Mouse (Mus musculus): ENCODE measurements around the gene Ston2. TPM values are rescaled to one million over a fixed set of nuclear protein-coding genes. Genes with fewer than 3 reads are reported as not detected.

Gene Ston2
- total RNA-seq (2017): 0.81 and 0.94 TPM in 2 replicates

DNA sequence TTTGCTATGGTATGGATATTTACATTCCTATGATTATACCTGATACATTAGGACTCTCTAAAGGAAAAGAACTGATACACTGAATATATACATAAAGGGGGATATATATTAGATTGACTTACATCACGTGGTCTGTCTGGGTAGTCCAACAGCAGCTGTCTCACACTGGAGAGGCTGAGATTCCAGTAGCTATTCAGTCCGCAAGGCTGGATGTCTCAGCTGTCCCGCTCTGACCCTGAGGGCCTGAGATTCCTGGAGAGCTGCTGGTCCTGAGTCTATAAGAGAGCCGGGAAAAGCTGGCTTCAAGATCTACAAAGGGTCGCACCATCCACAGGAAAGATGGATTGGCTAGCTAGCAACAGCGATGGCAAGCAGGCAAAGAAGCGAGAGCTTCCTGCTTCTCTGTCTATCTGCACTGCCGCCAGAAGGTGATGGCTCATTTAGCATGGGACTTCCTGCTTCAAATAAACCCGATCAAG lies at the start of gene Ston2:
Ston2 (minus strand) TSS at position 429 of the 479 bp plus-strand sequence.
- no peak for ATAC-seq (replicated peaks in 1 of 2; ENCODE audit: insufficient read depth in 1 of 2, low FRiP score in 2 of 2, low TSS enrichment in 1 of 2, low read depth in 1 of 2, poor library complexity in 2 of 2, severe bottlenecking in 2 of 2)

DNA sequence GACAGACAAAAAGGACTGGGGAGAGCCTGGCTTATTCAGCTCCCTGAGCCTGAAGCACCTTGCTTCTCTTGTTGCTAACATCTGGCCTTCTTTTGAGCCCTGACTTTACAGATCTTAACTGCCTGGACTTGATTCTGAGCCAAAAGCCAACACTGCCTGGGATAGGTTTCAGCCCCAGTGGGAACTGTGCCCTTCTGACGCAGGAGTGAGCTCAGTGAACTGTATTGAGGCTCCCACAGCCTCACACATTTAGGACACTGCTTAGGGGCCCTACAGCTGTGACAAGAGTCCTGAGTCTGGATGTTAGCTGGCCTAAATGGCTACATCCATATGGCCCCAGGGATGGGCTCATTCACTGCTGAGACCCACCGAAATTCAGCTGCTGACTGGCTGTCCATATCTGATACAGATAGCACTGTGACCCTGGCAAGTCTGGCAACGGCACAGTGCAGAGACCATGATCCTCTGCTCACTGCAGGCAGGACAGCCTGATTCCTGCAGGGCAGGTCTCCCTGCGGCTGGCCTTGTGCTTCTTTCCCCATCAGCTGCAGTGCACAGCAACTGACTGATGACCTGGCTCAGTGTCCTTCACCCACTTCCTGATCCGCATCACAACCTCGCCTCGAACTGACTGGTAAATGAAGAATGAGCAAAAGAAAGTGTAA lies 49.3 kb upstream of the Ston2 start:
- ATAC-seq (replicated peaks in 1 of 2; ENCODE audit: insufficient read depth in 1 of 2, low FRiP score in 2 of 2, low TSS enrichment in 1 of 2, low read depth in 1 of 2, poor library complexity in 2 of 2, severe bottlenecking in 2 of 2): no peak

GRCm38 (mm10) chr12:91833939-91834333 lies 45.7 kb upstream of the Ston2 start:
- no peak for ATAC-seq (replicated peaks in 1 of 2; ENCODE audit: insufficient read depth in 1 of 2, low FRiP score in 2 of 2, low TSS enrichment in 1 of 2, low read depth in 1 of 2, poor library complexity in 2 of 2, severe bottlenecking in 2 of 2)

GRCm38 (mm10) chr12:91833237-91833938 lies 45.2 kb upstream of the Ston2 start:
- ATAC-seq (replicated peaks in 1 of 2; ENCODE audit: insufficient read depth in 1 of 2, low FRiP score in 2 of 2, low TSS enrichment in 1 of 2, low read depth in 1 of 2, poor library complexity in 2 of 2, severe bottlenecking in 2 of 2): no peak

DNA sequence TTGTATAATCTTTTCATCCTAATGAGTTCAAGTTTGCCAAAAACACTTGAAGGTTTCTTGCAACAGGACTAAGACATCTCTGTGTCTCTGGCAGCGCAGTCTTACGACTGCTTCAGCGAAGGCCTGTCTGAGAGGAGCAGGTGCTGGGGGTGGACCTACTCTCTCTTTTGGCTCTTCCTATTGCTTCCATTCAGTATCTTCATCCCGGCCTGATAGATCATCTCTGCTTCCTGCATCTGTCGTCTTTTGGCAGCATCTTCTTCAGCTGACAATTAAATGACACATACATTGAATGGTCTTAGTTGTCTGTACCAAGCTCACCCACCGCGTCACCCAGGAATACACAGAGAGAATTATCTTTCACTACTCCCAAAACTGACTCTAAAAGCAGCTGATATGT lies 43.2 kb upstream of the Ston2 start:
- no peak for ATAC-seq (replicated peaks in 1 of 2; ENCODE audit: insufficient read depth in 1 of 2, low FRiP score in 2 of 2, low TSS enrichment in 1 of 2, low read depth in 1 of 2, poor library complexity in 2 of 2, severe bottlenecking in 2 of 2)

DNA sequence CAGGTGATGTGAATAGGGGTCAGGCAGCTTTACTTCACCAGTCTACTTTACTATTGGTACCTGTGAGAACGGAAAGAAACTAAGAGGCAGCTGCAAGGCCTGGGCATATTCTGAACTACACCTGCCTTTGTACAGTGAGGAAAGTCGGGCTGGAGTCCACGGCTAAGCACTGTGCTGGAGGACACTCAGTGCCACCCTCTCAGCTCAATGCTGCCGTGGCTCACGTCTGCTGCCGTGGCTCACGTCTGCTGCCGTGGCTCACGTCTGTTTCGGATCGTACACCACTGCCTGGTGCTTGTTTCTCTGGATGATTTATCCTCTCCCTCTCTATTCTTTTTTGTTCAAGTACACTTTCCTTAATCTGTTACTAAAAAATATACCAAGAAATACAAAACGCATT lies 32.3 kb upstream of the Ston2 start:
- ATAC-seq (replicated peaks in 1 of 2; ENCODE audit: insufficient read depth in 1 of 2, low FRiP score in 2 of 2, low TSS enrichment in 1 of 2, low read depth in 1 of 2, poor library complexity in 2 of 2, severe bottlenecking in 2 of 2): no peak

- no peak for ATAC-seq (replicated peaks in 1 of 2; ENCODE audit: insufficient read depth in 1 of 2, low FRiP score in 2 of 2, low TSS enrichment in 1 of 2, low read depth in 1 of 2, poor library complexity in 2 of 2, severe bottlenecking in 2 of 2)
Measured at GRCm38 (mm10) chr12:91818726-91819125, 30.5 kb upstream of the Ston2 start.

- peak; percentile 63 to 77; a peak in 2 of 4 replicates for ATAC-seq (replicated peaks in 1 of 2; ENCODE audit: insufficient read depth in 1 of 2, low FRiP score in 2 of 2, low TSS enrichment in 1 of 2, low read depth in 1 of 2, poor library complexity in 2 of 2, severe bottlenecking in 2 of 2)
Measured at GRCm38 (mm10) chr12:91815990-91816389, 27.8 kb upstream of the Ston2 start.

DNA sequence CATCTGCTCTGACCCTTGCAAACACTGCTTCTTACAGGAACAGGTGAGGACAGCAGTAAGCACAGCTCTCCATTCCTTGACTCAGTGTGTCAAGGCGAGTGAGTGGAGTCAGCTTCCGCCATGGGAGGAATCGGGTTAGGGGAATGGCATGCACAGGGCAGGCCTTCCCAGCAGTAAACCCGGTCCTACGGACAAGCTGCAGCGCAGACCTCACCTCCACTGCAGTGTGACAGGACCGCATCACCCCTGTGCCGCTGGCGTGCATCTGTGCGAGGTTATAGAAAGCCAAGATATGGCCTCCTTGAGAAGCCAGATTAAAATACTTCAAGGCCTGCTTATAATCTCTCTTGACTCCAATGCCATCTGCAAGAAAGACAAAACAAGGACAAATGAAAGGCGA lies 27.4 kb upstream of the Ston2 start:
- ATAC-seq (replicated peaks in 1 of 2; ENCODE audit: insufficient read depth in 1 of 2, low FRiP score in 2 of 2, low TSS enrichment in 1 of 2, low read depth in 1 of 2, poor library complexity in 2 of 2, severe bottlenecking in 2 of 2): no peak

- ATAC-seq (replicated peaks in 1 of 2; ENCODE audit: insufficient read depth in 1 of 2, low FRiP score in 2 of 2, low TSS enrichment in 1 of 2, low read depth in 1 of 2, poor library complexity in 2 of 2, severe bottlenecking in 2 of 2): no peak
Measured at GRCm38 (mm10) chr12:91808911-91809310, 20.7 kb upstream of the Ston2 start.

DNA sequence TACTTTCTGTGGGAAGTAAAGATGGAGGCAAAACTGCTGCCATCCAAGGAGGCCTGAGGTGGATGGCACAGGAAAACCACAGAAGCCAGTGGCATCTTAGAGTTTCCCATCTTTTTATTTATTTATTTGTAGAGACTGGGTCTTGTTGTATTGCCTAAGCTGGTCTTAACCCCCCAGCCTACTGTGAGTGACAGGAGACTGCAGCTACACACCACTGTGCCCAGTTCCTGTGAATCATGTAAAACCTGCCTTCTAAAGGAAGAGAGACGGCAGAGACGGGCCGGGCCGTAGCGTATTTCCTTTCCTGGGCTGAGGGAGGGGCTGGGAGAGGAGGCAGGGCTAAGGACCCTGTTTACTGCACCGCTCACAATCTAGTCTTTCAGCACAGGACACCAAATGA lies 19.6 kb upstream of the Ston2 start:
- no peak for ATAC-seq (replicated peaks in 1 of 2; ENCODE audit: insufficient read depth in 1 of 2, low FRiP score in 2 of 2, low TSS enrichment in 1 of 2, low read depth in 1 of 2, poor library complexity in 2 of 2, severe bottlenecking in 2 of 2)

- no peak for ATAC-seq (replicated peaks in 1 of 2; ENCODE audit: insufficient read depth in 1 of 2, low FRiP score in 2 of 2, low TSS enrichment in 1 of 2, low read depth in 1 of 2, poor library complexity in 2 of 2, severe bottlenecking in 2 of 2)
Measured at GRCm38 (mm10) chr12:91807095-91807494, 18.9 kb upstream of the Ston2 start.

DNA sequence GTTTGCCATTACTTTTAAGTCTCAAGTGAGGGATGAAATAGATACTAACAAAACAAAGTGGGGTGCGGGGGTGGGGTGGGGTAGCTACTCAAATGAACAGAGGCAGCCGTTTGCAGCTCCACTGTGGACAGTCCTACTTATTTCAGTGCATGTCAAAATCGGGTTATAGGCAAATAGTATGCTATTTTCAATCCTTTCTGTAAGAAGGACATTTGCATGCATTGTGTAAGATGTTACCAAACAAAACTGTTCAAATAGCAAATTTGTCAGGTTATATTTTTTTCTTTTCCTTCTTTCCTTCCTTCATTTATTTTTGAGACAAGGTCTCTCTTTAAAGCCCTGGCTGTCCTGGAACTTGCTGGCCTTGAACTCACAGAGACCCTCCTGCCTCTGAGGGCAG lies 16.1 kb upstream of the Ston2 start:
- no peak for ATAC-seq (replicated peaks in 1 of 2; ENCODE audit: insufficient read depth in 1 of 2, low FRiP score in 2 of 2, low TSS enrichment in 1 of 2, low read depth in 1 of 2, poor library complexity in 2 of 2, severe bottlenecking in 2 of 2)

GRCm38 (mm10) chr12:91803207-91803932 lies 15.2 kb upstream of the Ston2 start:
- ATAC-seq (replicated peaks in 1 of 2; ENCODE audit: insufficient read depth in 1 of 2, low FRiP score in 2 of 2, low TSS enrichment in 1 of 2, low read depth in 1 of 2, poor library complexity in 2 of 2, severe bottlenecking in 2 of 2): no peak

DNA sequence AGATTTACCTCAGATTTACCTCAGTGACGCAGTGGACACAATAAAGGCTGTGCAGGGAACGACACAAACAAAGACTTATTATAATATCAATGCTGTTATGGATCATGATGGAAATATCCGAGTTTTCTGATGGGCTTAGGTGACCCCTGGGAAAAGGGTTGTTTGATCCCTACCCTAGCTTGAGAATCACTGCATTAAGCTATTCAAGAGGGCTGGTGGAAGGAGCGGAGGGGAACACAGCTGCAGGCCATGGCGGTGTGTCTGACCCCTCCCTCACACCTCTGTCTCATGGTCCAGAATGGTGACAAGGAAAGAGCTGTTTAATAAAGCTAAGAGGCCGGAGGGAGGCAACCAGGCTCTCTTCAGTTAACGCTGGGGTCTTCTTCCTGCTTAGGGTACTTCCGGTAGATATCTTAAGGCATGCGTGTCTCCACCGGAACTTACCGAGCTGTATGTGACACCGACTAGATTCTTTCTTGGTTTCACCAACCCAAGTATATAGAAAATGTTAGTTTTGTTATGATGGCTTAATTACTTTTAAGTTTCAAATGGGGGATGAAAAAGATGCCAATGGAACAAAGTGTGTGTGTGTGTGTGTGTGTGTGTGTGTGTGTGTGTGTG lies 14.5 kb upstream of the Ston2 start:
- ATAC-seq (replicated peaks in 1 of 2; ENCODE audit: insufficient read depth in 1 of 2, low FRiP score in 2 of 2, low TSS enrichment in 1 of 2, low read depth in 1 of 2, poor library complexity in 2 of 2, severe bottlenecking in 2 of 2): no peak

DNA sequence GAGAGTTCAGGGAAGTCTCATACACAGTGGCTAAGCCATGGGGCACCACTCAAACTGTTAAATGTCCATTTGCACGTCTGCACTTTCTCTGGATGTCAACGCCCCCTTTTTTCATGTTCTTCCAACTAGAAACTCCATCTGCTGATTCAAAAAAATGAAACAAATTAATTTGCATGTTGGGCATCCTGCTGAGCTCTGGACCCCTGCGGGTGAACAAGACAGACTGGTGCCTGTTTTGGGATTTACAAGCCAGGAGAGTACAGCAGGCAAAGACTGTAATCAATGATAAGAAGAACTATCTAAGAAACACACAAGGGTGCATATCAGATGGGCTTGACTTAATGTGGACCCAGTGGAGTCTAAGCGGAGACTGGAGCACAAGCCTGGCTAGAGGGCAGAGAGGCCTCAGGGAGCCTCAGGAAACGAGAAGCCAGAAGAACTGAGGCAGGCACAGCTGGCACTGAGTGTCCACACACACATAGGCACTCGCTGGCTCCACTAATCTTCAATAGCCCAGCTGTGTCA lies 12.7 kb upstream of the Ston2 start:
- ATAC-seq (replicated peaks in 1 of 2; ENCODE audit: insufficient read depth in 1 of 2, low FRiP score in 2 of 2, low TSS enrichment in 1 of 2, low read depth in 1 of 2, poor library complexity in 2 of 2, severe bottlenecking in 2 of 2): no peak

DNA sequence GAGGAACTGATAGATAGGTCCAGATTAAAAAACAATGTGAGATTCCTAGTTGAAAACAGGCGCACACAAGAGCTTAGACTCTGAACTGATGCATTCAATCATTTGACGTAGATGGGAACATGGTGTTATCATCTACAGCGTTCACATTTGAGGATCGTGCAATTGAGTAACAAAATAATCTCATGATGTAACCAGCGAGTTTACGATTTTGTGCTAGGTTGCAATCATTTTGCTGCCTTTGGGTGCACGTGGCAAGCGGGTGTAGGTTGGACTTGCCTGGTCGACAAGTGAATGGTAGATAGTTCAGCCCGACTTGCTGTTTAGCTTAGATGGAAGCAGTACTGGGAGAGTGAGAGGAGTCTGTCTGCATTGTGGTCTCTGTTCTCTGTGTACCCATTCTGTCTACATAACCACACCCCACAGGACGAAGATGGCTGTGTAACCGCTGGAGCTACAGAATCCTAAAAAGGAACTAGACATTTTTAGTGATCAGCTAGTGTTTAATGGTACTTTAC lies 11.7 kb upstream of the Ston2 start:
- ATAC-seq (replicated peaks in 1 of 2; ENCODE audit: insufficient read depth in 1 of 2, low FRiP score in 2 of 2, low TSS enrichment in 1 of 2, low read depth in 1 of 2, poor library complexity in 2 of 2, severe bottlenecking in 2 of 2): no peak; a peak in 1 of 4 replicates
